Mouse (Mus musculus) gastrocnemius, adult 2 months (tissue): Measurements from ENCODE around the gene Atg10. TPM values are rescaled to one million over a fixed set of nuclear protein-coding genes. Genes with fewer than 3 reads are reported as not detected.

Experiments
- DNase-seq: peaks from one replicate; pipeline ENCODE4 v3.0.0; 2022
- H3K27ac ChIP-seq: fragments of 200-600 bp; 2 replicates; pipeline ENCODE4 v1.8.1; 2022; ENCODE audit warnings: mild to moderate bottlenecking
- H3K4me3 ChIP-seq: fragments of 200-600 bp; 2 replicates; pipeline ENCODE4 v1.8.1; 2022; ENCODE audit warnings: mild to moderate bottlenecking, moderate library complexity
- CTCF ChIP-seq: fragments of 200-600 bp; IDR thresholded peaks from 2 replicates; pipeline ENCODE4 v1.8.1; 2022; ENCODE audit warnings: antibody characterized with exemption, mild to moderate bottlenecking, moderate library complexity
- intact Hi-C: fragments of 180-260 bp; cut with DNase I; formaldehyde crosslinking; loops from one replicate; pipeline ENCODE4 v1.15.1; 2025
- total RNA-seq, 2 experiments: library from RNA; stranded (reverse); gene quantifications; 2 replicates each; pipeline ENCODE4 v1.2.3; 2021

Atg10 gene
- total RNA-seq, 2 experiments from 2014 or later, result 9.6 to 14.9 TPM

DNA sequence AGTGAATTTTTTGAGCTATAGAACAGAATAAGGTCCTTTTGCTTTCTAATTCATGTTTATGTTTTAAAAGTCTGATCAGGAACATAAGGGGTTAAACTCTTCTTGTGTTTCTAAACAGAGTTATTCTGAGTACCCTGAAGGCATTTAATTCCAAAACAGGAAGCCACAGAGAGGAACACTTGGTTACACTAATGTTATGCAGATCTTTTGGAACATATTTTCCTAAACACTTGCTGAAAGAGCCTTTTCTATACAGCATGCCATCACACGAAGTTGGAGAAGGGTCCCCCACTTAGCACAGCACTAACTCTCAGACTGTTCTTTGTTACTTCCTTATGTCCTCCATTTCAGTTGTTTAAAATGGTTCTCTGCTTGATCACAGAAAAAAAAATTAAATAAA is 130.2 kb downstream of the Atg10 start:
- no peak for DNase-seq
- Histone ChIP-seq H3K27ac (no peak overlapping the region), H3K4me3 (no peak overlapping the region)
- no peak for TF ChIP-seq CTCF
- intact Hi-C loops, result loop anchor here (1.0 to 2.0 kb wide), 2 partner anchors 126 to 163 kb away; no protein-coding TSS in a partner anchor

DNA sequence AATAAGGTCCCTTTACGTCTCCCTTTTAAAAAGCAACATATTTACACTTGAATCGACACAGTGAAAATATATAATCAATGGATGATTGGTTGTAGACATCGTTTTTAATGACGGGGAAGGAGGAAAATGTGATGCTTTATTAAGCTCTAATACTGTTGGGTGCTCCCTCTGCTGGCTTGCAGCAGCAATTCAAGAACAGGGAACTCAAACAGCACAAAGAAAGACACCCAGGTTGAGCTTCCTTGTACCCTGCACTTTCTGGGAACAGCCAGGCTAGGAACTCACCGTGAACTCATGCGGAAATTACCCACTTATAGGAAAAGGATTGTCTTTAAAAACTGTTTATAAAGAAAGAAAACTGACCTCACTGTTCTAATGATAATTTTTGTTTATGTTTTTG is 130.6 kb downstream of the Atg10 start:
- no peak overlapping the region for H3K27ac ChIP-seq
- DNase-seq, result peak; percentile 23
- intact Hi-C loops, result loop anchor here (1.0 to 2.0 kb wide), 2 partner anchors 126 to 162 kb away; no protein-coding TSS in a partner anchor
- H3K4me3 ChIP-seq, result no peak overlapping the region
- TF ChIP-seq CTCF, result peak; percentile 78

DNA sequence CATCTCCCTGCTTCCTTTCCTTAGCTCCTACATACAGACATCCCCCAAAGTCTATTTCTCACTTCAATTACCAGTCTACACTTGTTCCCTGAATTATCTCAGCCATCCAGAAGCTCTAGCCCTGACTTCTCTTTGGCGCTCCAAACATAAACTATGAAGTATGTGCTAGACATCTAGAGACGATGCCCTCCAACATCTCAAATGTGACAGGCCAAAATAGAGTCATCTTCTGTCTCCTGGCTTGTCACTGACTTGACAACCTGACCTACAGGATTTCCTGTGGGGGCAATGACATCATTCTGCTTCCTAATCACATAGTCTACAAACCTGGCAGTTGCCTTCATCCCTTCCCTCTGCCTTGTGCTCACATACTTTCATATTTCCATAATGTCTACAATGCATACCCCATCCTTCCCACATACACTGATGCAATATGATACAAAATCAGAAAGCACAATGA is 132.0 kb downstream of the Atg10 start:
- TF ChIP-seq CTCF, result no peak
- no peak overlapping the region for H3K4me3 ChIP-seq
- intact Hi-C loops, result loop anchor here (2.0 kb wide), 1 partner anchor 161 kb away; no protein-coding TSS in a partner anchor
- no peak for DNase-seq
- H3K27ac ChIP-seq, result no peak overlapping the region

DNA sequence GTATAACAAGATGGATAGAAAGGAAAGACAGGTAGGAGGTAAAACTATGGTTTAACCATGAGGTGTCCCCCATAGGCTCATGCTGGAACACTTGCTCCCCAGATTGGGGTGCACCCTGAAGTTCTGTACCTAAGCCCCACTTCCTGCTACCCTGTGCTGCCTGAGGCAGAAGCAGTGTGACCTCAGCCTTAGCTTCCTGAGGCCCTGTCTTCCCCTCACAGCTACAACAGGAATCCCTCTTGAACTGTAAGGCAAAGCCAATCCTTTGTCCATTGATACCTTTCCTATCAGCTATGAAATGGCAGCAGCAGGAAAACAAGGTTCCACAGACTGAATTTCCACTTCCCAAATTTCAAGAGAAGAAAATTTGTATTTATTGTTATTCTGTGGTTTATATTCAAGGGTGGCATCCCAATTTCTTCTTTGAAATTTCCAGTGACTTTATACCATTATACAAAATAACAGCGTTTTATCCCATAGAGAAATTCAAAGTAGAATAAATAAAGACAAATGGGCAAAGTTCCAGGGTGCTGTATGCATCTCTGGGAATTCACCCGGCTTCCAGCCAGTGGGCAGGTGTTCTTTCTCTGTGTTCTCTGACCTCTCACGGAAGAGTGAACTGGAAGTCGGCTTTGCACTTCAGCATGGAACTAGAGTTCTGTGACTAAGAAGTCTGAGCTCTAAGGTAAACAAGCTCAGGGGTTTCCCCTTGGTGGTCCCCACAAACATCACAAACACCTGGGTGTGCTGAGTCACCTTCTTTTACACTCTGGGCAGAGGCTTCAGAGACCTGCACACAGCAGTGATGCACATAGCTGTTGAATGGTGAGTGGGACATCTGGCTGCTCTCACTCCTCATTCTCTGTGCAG is 132.7 kb downstream of the Atg10 start:
- no peak overlapping the region for H3K27ac ChIP-seq
- intact Hi-C loops, result no loop called here
- no peak for TF ChIP-seq CTCF
- no peak overlapping the region for H3K4me3 ChIP-seq
- no peak for DNase-seq

DNA sequence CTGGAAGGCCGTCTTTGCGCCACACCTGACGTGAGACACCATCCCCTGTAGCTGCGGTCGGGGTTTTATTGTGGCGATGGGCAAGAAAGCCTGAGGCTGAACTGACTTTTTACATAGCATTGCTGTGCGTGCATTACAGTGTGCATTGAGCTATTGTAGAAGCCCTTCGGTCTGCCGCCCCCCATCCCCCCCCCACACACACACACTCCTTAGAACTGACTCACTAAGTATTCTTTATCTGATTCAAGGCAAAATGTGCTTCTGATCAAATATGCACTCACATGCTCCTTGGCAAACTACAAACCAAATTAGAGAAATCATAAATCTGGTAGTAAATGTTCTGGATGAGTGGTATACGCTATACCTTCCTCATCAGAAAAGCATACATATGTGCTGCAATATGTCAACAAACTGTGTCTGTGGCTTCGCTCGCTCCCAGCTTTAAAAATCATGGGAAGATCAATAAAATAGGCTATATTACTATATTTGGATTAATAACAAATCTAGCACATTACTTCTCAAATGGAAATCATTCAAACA is 137.3 kb downstream of the Atg10 start:
- no peak for DNase-seq
- intact Hi-C loops, result no loop called here
- no peak for TF ChIP-seq CTCF
- H3K27ac ChIP-seq, result no peak overlapping the region
- no peak overlapping the region for H3K4me3 ChIP-seq

DNA sequence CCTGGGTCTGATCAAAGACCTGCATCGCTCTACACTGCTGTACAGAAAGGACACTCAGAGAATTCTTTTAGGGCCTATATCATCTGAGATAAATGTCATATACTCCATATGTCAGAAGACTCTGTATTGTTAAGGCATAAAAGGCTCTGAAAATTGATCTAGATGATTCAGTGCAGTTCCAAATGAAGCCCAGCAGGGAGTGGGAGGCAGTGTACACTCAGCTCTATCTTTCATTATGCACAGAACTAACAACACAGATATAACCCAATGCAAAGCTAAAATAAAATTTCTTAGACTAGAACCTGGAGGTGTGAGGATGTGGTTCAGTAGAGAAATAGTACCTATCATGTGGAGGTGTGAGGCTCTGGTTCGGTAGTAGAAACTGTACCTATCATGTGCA is 151.4 kb downstream of the Atg10 start:
- DNase-seq, result no peak
- Histone ChIP-seq H3K27ac (no peak overlapping the region), H3K4me3 (no peak overlapping the region)
- intact Hi-C loops, result no loop called here
- no peak for TF ChIP-seq CTCF

DNA sequence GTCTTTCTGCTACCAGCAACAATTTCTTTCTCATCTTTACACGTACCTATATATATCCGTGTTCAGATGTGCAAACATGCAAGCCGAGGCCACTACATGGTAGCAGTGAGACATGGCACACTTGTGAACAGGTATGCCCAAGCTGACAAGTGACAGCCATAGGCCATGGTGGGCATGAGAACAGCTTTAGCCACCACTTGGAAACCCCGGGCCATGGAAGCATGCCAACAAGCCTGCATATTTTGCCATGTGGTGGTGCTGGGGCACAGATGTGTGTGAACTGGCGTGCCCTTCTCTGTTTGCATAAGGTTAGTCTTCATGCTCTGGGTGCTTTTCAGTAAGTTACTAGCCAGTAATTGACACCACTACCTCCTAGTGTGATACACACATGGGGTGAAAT is 162.9 kb downstream of the Atg10 start:
- Histone ChIP-seq H3K27ac (no peak overlapping the region), H3K4me3 (no peak overlapping the region)
- no peak for DNase-seq
- no peak for TF ChIP-seq CTCF
- intact Hi-C loops, result no loop called here

DNA sequence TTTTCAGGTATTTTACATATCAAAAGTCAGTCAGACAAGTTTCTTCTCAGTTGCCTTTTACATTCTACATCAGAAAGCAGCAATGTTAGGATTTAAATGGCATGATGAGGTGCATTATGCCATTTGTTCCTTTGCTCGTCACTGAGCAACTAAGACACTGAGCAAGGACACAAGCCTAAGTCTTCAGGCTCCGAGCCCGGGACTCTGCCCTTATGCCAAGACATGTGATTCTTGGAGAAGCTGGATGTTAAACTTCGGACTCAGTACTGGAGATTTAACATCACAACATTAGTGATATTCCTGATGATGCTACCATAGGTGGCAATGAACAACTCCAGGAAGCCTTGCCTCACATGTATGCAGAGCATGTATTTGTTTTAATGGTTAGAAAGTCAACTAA is 175.6 kb downstream of the Atg10 start:
- peak; percentile 58 for DNase-seq
- no peak for TF ChIP-seq CTCF
- peak overlapping the region; percentile 58 for H3K27ac ChIP-seq
- no peak overlapping the region for H3K4me3 ChIP-seq
- intact Hi-C loops, result no loop called here

DNA sequence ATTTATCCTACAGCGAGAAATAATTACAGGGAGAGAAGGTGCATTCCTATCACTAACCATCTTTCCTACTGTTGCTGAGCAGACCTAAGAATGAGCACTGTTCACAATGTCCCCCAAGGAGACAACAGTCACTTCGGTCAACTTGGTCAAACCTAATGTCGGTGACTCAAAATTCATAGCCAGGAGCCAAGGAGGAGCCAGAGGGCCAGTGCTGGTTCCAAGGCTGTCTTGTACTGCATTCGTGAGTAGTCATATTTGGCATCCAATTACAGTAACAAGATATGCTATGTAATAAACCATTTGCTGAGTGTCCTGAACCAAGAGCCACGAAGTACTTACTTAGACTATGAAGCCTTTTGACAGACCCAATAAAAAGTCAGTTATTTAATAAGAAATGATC is 176.9 kb downstream of the Atg10 start:
- intact Hi-C loops, result no loop called here
- no peak overlapping the region for H3K4me3 ChIP-seq
- peak overlapping the region; percentile 71 for H3K27ac ChIP-seq
- peak; percentile 76 for DNase-seq
- no peak for TF ChIP-seq CTCF

DNA sequence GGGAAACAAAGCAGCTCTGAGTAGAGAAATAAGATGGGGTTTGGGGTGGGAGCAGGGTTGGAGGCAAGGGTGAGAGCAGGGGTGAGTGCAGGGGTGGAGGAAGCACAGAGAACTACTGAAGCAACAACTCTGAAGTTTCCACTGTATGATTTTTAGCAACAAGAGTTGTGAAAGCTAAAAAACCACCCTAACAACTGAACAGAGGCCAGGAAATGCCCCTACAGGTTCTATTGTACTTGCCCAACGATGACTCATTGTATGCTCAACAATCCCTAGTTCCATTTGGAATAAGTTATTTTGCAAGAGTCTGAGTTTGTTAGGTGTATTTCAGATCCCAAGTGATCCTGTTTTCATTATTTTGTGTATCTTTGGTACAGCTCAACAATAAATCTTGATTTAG is 182.5 kb downstream of the Atg10 start:
- no peak overlapping the region for H3K27ac ChIP-seq
- no peak overlapping the region for H3K4me3 ChIP-seq
- DNase-seq, result no peak
- no peak for TF ChIP-seq CTCF
- intact Hi-C loops, result no loop called here

DNA sequence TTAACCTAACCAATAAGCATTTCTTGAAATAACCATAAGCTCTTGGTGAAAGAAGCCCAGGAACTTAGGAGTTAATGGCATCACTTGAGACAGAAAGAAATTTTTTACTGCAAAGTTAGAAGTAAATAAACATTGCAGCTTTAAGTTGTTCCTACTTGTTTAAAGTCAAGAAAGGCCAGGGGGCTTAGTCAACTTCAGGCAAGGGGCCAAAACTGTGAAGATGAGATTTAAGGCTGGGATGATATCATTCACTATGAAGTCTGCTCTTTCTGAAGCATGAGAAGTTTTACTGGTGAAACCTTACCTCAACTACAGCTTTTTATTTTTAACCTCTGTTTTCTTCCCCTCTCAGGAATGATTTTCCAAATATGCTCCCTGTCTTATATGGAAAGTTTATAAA is 183.3 kb downstream of the Atg10 start:
- no peak for TF ChIP-seq CTCF
- no peak overlapping the region for H3K27ac ChIP-seq
- intact Hi-C loops, result no loop called here
- H3K4me3 ChIP-seq, result no peak overlapping the region
- no peak for DNase-seq

DNA sequence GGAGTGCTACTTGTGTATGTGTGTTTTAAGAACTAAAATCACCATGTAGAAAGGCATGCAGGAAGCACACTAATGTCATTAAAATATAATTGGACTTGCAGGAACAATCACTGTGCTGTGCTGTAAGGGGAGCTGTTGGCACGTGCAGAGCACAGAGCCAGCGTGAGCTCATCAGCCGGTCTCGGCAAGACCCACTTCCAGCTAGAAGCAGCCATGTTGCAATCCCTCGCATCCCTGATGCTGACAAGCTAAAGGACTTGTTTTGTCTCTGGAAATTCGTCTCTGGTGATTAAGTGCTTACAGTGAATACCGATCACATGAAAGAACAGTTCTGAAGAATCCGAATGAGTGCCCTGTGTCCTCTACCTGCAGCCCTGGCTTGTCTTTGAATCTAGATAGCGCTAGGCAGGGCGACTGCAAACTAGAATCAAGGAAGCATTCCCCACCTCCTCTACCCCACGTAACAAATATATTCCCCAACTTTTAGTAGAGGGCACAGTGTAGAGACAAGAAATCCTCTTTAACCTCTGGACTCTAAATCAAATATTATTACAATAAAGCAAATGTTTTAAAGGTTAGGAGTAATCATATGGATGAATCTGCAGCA is 184.5 kb downstream of the Atg10 start:
- TF ChIP-seq CTCF, result peak; percentile 41
- peak; percentile 31 for DNase-seq
- intact Hi-C loops, result no loop called here
- H3K4me3 ChIP-seq, result no peak overlapping the region
- no peak overlapping the region for H3K27ac ChIP-seq

DNA sequence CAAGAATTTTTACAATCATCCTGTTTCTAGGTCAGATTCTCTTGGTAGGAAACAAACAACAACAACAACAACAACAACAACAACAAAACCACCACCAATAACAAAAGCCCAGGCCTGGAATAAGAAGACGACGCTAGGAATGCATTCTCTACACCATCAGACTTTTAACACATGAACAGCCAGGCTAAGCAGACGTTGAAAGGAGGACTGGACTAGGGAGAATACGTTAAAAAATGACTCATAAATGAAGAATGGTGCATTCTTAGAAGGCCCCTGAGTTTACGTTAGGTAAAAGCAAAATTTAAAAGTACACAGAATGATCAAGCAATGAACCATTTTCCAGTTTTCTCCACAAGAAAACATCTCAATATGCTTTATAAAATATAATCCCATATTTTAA is 185.1 kb downstream of the Atg10 start:
- intact Hi-C loops, result no loop called here
- no peak for TF ChIP-seq CTCF
- Histone ChIP-seq H3K27ac (no peak overlapping the region), H3K4me3 (no peak overlapping the region)
- no peak for DNase-seq
